Mouse (Mus musculus) brain, embryonic 14.5 days (tissue): ENCODE data around the gene Plxna4.

Experiments
- CTCF ChIP-seq: fragments of 200-500 bp; IDR thresholded peaks from 2 replicates; pipeline ENCODE4 v1.5.1; 2012; ENCODE audit warnings: inconsistent platforms, mild to moderate bottlenecking, moderate library complexity, borderline replicate concordance; ENCODE audit not compliant: insufficient read depth, insufficient read length; ENCODE audit errors: extremely low read depth
- POLR2A ChIP-seq: fragments of 200-500 bp; IDR thresholded peaks from 2 replicates; pipeline ENCODE4 v1.6.1; 2012; ENCODE audit warnings: mild to moderate bottlenecking, inconsistent platforms, borderline replicate concordance; ENCODE audit not compliant: poor library complexity, insufficient read depth, insufficient read length, severe bottlenecking; ENCODE audit errors: extremely low read depth

DNA sequence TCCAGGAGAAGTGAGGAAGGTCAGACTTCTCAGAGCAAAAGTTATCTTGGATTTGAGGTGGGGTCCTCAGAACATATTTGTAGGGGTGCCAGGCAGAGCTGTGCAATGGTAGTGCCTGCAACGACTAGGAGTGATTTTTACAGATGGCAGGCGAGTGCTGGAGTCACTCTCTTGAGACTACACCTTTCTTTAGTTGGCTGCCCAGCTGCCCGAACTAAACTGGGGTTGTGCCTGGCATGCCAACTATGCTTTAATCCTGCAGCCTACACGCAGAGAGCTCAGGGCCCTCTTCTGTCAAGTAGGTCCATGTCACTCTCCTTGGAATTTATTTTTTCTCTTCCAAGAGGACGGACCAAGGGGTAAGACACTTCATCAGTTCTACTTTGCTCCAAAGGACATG, 61.2 kb downstream of the Plxna4 start:
- TF ChIP-seq CTCF: no peak
- TF ChIP-seq POLR2A: no peak
